Mouse (Mus musculus): Measurements from ENCODE around the gene Gm5767. TPM values are rescaled to one million over a fixed set of nuclear protein-coding genes. Genes with fewer than 3 reads are reported as not detected.

Gm5767 gene
- 1.1 TPM in 1 of 2 replicates, not detected in the other for polyA plus RNA-seq (2012; rRNA removed)

DNA sequence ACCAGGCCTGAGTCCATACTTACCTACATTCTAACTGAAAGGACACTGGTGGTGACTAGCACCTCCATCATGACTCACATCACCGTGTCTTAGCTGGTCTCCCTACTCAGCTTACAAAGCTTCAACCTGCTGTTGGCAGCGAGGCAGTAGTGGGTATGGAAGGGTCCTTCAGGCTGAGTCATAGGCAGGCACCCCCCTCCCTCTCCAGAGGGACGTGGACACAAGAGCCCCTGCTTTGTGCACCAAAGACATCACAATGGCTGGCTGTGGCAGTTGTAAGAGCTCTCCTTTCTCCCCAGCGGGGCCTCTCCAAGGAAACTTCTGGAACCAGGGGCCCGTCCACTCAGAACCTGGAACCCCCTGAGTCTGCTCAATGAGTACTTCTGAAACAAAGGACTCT is at the start of gene Gm5767:
Gm5767 (plus strand) TSS at position 301 of the 400 bp plus-strand sequence.
- Histone ChIP-seq H3K4me3 (ENCODE audit: control insufficient read depth, insufficient read depth, low read length) (no peak within 1 kb of the TSS), H3K4me1 (replicated peaks; ENCODE audit: control insufficient read depth, insufficient read depth, low read length) (no peaks in the 10 kb centered on the region), H3K27ac (ENCODE audit: control insufficient read depth, insufficient read depth, low read length) (no peak within 1 kb of the TSS), H3K27me3 (ENCODE audit: control insufficient read depth, insufficient read depth, low read length) (no peaks in the 10 kb centered on the region), H3K36me3 (ENCODE audit: control insufficient read depth, insufficient read depth, low read length) (no peaks in the 10 kb centered on the region)
- no peak for DNase-seq
- TF ChIP-seq CTCF (IDR thresholded peaks at IDR 0.05; ENCODE audit: borderline replicate concordance, control insufficient read depth, extremely low read depth, insufficient read depth, low read length, poor library complexity), result no peak
- TF ChIP-seq POLR2A (IDR thresholded peaks at IDR 0.05; ENCODE audit: control insufficient read depth, extremely low read depth, insufficient read depth, low read length, poor library complexity), result no peak
- 93% methylated on average over 5 of the region's 5 CpGs for WGBS

DNA sequence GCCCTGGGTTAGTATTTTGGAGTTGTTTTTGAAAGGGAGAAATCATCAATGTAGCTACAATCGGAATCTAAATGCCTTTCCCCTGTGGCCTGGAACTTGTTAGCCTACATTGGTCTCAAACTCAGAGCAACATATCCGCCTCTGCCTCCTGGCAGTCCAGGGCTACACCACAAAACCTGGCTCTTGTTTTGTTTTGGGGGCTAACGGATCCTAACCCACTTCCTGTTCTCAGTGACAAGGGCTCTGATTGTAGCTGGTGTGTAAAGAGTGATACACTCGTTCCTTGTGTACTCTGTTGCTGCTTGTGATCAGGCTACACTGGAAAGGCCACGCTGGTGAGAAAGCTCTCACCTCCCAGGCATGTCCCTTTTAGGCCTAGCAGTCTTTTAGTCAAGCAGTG is 49.1 kb upstream of the Gm5767 start:
- Histone ChIP-seq H3K27me3 (ENCODE audit: control insufficient read depth, insufficient read depth, low read length) (no peaks in the 10 kb centered on the region), H3K4me1 (replicated peaks; ENCODE audit: control insufficient read depth, insufficient read depth, low read length) (peaks cover 23% of the 10 kb centered on the region), H3K27ac (ENCODE audit: control insufficient read depth, insufficient read depth, low read length) (no peak overlapping the region), H3K4me3 (ENCODE audit: control insufficient read depth, insufficient read depth, low read length) (no peak overlapping the region), H3K36me3 (ENCODE audit: control insufficient read depth, insufficient read depth, low read length) (no peaks in the 10 kb centered on the region)
- WGBS, result 10% methylated on average over 5 of the region's 5 CpGs
- peak; percentile 21 for DNase-seq
- TF ChIP-seq CTCF (IDR thresholded peaks at IDR 0.05; ENCODE audit: borderline replicate concordance, control insufficient read depth, extremely low read depth, insufficient read depth, low read length, poor library complexity) (no peak), POLR2A (IDR thresholded peaks at IDR 0.05; ENCODE audit: control insufficient read depth, extremely low read depth, insufficient read depth, low read length, poor library complexity) (no peak)

DNA sequence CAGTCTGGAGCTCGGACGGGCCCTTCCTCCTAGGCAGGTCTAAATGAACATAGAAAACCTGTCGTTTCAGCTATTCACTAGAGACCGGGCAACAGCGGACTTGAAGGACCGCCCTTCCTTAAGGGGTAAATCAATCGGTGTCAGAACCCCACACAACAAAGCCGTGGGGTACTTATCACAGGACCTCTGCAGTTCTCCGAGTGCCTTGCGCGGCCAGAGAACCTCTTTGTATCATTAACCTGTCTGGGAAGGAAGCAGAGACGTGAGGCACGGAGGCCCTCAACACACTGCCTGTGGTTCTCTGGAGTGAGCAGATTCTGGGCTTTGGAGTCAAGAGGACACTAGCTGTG is 43.7 kb upstream of the Gm5767 start:
- 1% methylated on average over 13 of the region's 13 CpGs for WGBS

DNA sequence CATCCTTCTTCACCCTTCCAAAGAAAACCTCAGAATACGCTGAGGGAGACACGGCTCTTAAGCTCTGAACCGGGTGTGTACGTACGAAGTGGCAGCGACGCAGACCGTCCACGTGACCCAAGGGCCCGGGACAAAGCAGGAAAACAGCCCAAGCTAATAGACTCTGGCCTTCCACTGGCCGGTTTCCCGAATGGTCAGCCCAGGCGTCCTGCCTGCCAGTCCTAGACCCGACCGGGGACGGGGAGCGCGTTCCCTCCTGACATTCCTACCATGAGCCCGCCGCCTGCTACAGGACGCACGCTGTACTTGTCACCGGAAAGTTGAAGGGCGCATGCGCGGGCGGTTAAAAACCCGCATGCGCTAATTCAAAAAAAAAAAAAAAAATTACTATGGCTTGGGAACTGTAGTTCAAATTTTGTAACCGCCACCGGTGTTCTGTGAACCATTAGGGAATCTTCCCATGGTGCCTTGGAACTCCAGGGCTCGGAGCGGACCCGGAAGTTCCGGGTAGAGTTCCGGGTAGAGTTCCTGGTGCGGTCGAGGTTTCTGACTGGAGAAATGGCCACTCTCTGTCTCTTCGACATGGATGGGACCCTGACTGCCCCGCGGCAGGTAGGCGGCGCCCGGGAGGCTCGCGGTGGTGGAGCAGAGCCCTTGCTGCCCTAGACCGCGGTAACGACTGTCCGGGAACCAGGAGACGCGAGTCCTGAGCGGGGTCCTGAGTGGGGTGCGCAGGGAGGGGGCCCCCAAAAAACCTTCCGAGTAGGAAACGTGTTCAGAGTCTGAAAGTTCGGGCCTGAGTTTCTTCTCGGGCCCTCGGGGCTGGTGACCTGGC is 43.1 kb upstream of the Gm5767 start, which contains the start of the genes Pmm2 and Tmem186:
Pmm2 (plus strand) TSS at position 458 of the 835 bp plus-strand sequence.
Tmem186 (minus strand) TSS at position 496 of the 835 bp plus-strand sequence.
- Histone ChIP-seq H3K4me3 (ENCODE audit: control insufficient read depth, insufficient read depth, low read length) (peak within 1 kb of the TSS; percentile 97), H3K27ac (ENCODE audit: control insufficient read depth, insufficient read depth, low read length) (peak within 1 kb of the TSS; percentile 64), H3K36me3 (ENCODE audit: control insufficient read depth, insufficient read depth, low read length) (no peaks in the 10 kb centered on the region; the same call in 1 of the 2 replicates), H3K27me3 (ENCODE audit: control insufficient read depth, insufficient read depth, low read length) (no peaks in the 10 kb centered on the region), H3K4me1 (replicated peaks; ENCODE audit: control insufficient read depth, insufficient read depth, low read length) (peaks cover 22% of the 10 kb centered on the region)
- WGBS, result under 1% methylated on average over 59 of the region's 59 CpGs
- DNase-seq, result peak; percentile 73
- no peak for TF ChIP-seq CTCF (IDR thresholded peaks at IDR 0.05; ENCODE audit: borderline replicate concordance, control insufficient read depth, extremely low read depth, insufficient read depth, low read length, poor library complexity)
- TF ChIP-seq POLR2A (IDR thresholded peaks at IDR 0.05; ENCODE audit: control insufficient read depth, extremely low read depth, insufficient read depth, low read length, poor library complexity), result peak; percentile 41

More for the DNA sequence above, 43.7 kb upstream of the Gm5767 start:
- Histone ChIP-seq H3K36me3 (ENCODE audit: control insufficient read depth, insufficient read depth, low read length) (no peaks in the 10 kb centered on the region), H3K27ac (ENCODE audit: control insufficient read depth, insufficient read depth, low read length) (peak overlapping the region; percentile 64), H3K4me1 (replicated peaks; ENCODE audit: control insufficient read depth, insufficient read depth, low read length) (peaks cover 25% of the 10 kb centered on the region), H3K4me3 (ENCODE audit: control insufficient read depth, insufficient read depth, low read length) (peak overlapping the region; percentile 97), H3K27me3 (ENCODE audit: control insufficient read depth, insufficient read depth, low read length) (no peaks in the 10 kb centered on the region)
- DNase-seq, result no peak
- no peak for TF ChIP-seq CTCF (IDR thresholded peaks at IDR 0.05; ENCODE audit: borderline replicate concordance, control insufficient read depth, extremely low read depth, insufficient read depth, low read length, poor library complexity)
- TF ChIP-seq POLR2A (IDR thresholded peaks at IDR 0.05; ENCODE audit: control insufficient read depth, extremely low read depth, insufficient read depth, low read length, poor library complexity), result no peak

DNA sequence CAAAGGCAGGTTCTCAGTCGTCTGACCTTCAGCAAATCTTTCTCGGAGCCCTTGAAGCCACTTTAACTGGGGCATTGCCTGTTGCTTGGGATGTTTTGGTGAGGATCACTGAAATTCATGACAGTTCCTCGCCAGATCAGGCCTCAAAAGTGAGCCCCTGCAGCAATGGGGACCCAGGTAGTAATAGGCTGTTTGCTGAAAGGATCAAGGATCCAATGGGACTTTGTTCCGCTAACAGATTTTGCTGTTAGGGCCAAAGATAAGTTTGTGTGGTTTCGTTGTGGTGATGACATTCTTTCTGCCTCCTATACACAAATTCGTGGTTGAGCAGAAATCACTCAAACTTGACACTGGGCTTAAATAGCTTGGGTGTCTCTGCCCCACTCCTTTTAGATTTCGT is 42.4 kb upstream of the Gm5767 start:
- H3K4me1 ChIP-seq (replicated peaks; ENCODE audit: control insufficient read depth, insufficient read depth, low read length), result peaks cover 20% of the 10 kb centered on the region
- 25% methylated on average over 7 of the region's 7 CpGs for WGBS
- H3K27me3 ChIP-seq (ENCODE audit: control insufficient read depth, insufficient read depth, low read length), result no peaks in the 10 kb centered on the region
- peak overlapping the region; percentile 97 for H3K4me3 ChIP-seq (ENCODE audit: control insufficient read depth, insufficient read depth, low read length)
- peaks cover 5% of the 10 kb centered on the region for H3K36me3 ChIP-seq (ENCODE audit: control insufficient read depth, insufficient read depth, low read length)
- H3K27ac ChIP-seq (ENCODE audit: control insufficient read depth, insufficient read depth, low read length), result peak overlapping the region; percentile 64; the same call in 1 of the 2 replicates
- DNase-seq, result no peak
- TF ChIP-seq POLR2A (IDR thresholded peaks at IDR 0.05; ENCODE audit: control insufficient read depth, extremely low read depth, insufficient read depth, low read length, poor library complexity), result no peak
- TF ChIP-seq CTCF (IDR thresholded peaks at IDR 0.05; ENCODE audit: borderline replicate concordance, control insufficient read depth, extremely low read depth, insufficient read depth, low read length, poor library complexity), result no peak

DNA sequence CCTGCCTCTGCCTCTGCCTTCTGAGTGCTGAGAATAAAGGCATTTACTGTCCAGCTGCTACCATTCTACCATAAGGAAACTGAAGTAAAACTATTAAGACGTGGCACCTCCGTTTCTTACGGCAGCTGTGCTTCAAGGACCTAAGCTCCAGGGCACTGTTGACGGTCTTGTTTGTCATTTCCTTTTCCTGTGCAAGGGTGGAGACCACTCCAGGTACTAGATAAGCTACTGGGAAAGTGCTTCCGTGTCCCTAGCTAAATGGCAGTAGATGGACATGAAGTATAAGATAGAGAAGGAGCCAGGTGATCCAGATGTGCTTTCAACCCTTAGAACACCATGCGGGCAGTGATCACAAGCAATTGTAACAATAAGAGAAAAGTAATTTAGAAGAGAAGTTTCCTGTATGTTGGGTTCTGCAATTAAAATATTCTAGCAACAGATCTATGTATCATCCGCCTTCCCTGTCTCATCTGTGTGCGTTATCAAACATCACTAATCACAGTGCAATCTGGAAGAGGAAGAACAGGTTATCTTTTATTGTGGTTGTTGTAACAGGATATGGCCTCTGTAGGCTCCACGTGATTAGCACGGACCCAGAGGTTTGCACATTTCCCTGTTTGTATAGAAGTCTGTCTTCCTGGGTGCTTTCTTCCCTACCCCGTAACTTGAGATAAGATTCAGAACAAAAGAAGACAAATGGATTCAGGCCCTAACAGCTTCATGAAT is 40.9 kb upstream of the Gm5767 start:
- no peaks in the 10 kb centered on the region for H3K27me3 ChIP-seq (ENCODE audit: control insufficient read depth, insufficient read depth, low read length)
- TF ChIP-seq CTCF (IDR thresholded peaks at IDR 0.05; ENCODE audit: borderline replicate concordance, control insufficient read depth, extremely low read depth, insufficient read depth, low read length, poor library complexity), result no peak
- TF ChIP-seq POLR2A (IDR thresholded peaks at IDR 0.05; ENCODE audit: control insufficient read depth, extremely low read depth, insufficient read depth, low read length, poor library complexity), result no peak
- DNase-seq, result no peak
- peaks cover 20% of the 10 kb centered on the region for H3K4me1 ChIP-seq (replicated peaks; ENCODE audit: control insufficient read depth, insufficient read depth, low read length)
- no peak overlapping the region for H3K4me3 ChIP-seq (ENCODE audit: control insufficient read depth, insufficient read depth, low read length)
- H3K27ac ChIP-seq (ENCODE audit: control insufficient read depth, insufficient read depth, low read length), result no peak overlapping the region
- WGBS, result 43% methylated on average over 11 of the region's 11 CpGs
- peaks cover 18% of the 10 kb centered on the region for H3K36me3 ChIP-seq (ENCODE audit: control insufficient read depth, insufficient read depth, low read length)
